Mouse (Mus musculus) G1E (cell line): ENCODE measurements around the gene Gab3.

Source experiments
- CTCF ChIP-seq: IDR thresholded peaks from 2 replicates; pipeline ENCODE4 v1.5.1; 2012; ENCODE audit warnings: low read depth, low read length, inconsistent platforms, mixed read lengths
- GATA2 ChIP-seq: IDR thresholded peaks from 2 replicates; pipeline ENCODE4 v1.6.1; 2012; ENCODE audit warnings: low read depth, low read length, inconsistent platforms, borderline replicate concordance

- TF ChIP-seq CTCF (no peak), GATA2 (no peak)
Measured at GRCm38 (mm10) chrX:75046921-75047635, 38.2 kb downstream of the Gab3 start.
